Mouse (Mus musculus) v-Abl transformed pro-B cells (cell line): Measurements from ENCODE around the gene Il5.
"Not testable (repeated sequence)": the region's sequence is repeated elsewhere in the genome, so short reads cannot be mapped to it uniquely, and the experiment has no call there.

Experiments used
- in situ Hi-C, 2 experiments: fragments of 400-800 bp; cut with MboI; formaldehyde crosslinking; loops; one replicate each; pipeline ENCODE4 v1.15.1; 2025; ENCODE audit not compliant: unreplicated experiment in 2 of 2

Il5 gene

DNA sequence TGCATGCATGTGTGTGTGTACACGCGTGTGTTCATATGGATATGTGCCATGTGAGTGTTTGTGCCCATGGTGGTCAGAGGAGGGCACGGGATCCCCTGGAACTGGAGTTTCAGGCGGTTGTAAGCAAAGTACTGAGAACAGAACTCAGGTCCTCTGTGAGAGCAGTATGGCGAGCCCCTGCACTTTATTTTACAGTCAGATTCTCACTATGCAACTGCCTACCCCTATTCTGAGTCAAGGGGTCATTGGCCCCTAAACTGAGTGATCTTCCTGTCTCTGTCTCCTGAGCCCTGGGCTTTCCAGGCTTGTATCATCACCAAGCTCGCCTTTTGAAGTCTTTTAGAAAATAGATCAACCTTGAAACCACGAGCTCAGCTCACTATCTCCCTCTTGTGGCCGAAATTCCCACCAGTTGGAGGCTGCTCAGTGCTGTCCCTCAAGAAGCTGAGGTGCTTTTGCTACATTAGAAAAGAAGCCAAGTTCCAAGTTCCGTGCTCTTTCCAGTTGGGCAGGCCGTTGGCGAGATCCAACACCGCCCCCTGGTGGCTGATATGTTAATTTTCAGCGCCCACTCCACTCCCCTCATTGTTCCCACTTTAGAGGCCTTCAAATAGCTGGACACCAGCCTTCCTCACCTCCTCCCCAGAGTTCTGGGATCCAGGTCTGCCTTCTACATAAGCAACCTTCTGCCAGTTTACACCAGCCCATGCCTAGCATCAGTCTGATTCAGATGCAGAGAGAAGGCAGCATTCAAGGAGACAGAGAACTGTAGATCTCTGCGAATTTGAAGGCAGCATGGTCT lies 16.4 kb downstream of the Il5 start:
- in situ Hi-C loops, result loop anchor here (5.0 to 25.0 kb wide), 4 partner anchors 270 to 1312 kb away; partner anchors contain the start of gene Il3 (in 1 of the 2)

DNA sequence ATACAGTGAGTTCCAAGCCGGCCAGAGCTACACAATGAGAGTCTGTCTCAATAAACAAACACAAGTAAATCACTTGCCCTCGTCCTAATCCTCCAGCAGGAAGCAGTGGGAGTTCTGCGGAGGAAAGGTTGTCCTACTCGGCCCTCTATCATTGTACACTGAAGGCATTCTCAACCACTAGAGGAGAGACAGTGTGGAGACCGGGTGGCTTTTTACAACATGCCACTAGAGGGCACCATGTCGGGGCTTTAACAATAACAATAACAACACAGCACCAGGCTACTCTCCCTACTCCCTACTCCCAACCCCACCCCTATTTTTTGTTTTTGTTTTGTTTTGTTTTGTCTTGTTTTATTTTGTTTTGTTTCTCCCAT lies 17.0 kb downstream of the Il5 start:
- in situ Hi-C loops, result loop anchor here (5.0 to 25.0 kb wide), 4 partner anchors 270 to 1313 kb away; partner anchors contain the start of gene Il3 (in 1 of the 2)

DNA sequence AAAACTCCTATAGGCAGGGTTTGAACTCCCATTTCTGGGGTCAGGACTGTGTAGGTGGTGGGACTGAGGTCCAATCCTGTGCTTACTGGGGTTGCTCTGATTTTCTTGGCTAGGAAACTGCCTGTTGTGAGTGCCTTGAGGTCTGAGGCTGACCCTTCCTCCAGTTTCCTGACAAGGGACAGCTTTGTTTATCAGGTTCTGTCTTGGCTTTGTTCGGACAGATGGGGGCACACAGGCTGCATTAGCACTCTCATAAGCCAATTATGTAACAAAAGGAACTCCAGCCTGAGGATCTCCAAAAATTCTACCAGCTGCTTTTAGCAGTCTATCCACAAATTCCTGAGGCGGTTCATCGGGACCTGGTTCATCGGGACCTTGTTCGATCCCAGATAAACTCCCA lies 21.8 kb downstream of the Il5 start:
- in situ Hi-C loops, result loop anchor here (25.0 kb wide), 2 partner anchors 345 to 520 kb away; partner anchors contain the start of gene Il3 (in 1 of the 2)

DNA sequence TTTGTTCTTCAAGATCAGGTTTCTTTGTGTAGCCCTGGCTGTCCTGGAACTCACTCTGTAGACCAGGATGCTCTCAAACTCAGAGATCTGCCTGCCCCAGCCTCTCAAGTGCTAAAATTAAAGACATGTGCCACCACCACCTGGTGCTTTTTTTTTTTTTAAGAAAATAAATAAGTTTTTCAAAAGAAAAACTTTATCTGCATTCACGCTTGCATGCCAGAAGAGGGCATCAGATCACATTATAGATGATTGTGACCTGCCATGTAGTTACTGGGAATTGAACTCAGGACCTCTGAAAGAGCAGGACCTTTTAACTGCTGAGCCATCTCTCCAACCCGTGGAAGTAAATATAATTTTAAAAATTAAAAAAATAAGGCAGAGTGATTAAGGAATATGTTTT lies 24.7 kb downstream of the Il5 start:
- in situ Hi-C loops, result loop anchor here (25.0 kb wide), 2 partner anchors 342 to 517 kb away; partner anchors contain the start of gene Il3 (in 1 of the 2)

- in situ Hi-C loops, result loop anchor here (25.0 kb wide), 2 partner anchors 339 to 514 kb away; partner anchors contain the start of gene Il3 (in 1 of the 2)
Measured at GRCm38 (mm10) chr11:53747985-53748384, 27.4 kb downstream of the Il5 start.

DNA sequence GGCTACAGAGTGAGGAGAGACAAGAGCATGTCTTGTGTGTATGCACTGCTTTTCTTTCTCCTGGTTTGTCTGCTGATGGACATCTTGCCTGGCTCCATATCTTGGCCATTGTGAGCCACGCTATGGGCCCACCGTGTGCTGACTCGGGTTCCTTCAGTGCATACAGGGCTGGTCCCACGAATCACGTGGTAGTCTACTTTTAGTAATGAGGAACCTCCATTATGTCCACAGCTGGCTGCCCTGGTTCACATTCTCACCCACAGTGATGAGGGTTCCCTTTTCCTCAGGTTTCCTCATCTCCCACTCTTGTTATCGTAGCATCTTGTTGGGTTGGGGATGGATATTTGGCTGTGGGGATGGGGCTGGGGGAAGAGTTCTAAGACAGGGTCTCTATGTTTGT lies 28.0 kb downstream of the Il5 start:
- in situ Hi-C loops, result loop anchor here (25.0 kb wide), 2 partner anchors 339 to 514 kb away; partner anchors contain the start of gene Il3 (in 1 of the 2)

DNA sequence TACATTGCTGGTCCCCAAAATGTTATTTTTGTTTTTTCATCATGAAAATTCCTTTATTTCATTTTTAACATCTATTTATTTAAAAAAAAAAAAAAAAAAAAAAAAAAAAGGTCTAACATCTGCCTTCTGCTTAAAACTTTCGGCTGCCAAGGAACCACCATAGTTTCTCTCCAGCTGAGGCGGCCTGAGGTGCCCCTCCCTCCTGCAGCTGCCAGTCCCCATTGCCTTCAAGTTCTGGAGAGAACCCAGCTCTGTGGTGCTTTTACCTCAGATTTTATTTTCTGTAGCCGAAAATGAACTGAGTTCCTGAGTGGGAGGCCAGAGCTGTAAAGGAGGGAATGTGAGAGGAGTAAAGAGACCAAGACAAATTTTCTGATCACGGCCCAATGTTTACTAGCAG lies 28.7 kb downstream of the Il5 start:
- in situ Hi-C loops, result loop anchor here (25.0 kb wide), 2 partner anchors 338 to 513 kb away; partner anchors contain the start of gene Il3 (in 1 of the 2)

DNA sequence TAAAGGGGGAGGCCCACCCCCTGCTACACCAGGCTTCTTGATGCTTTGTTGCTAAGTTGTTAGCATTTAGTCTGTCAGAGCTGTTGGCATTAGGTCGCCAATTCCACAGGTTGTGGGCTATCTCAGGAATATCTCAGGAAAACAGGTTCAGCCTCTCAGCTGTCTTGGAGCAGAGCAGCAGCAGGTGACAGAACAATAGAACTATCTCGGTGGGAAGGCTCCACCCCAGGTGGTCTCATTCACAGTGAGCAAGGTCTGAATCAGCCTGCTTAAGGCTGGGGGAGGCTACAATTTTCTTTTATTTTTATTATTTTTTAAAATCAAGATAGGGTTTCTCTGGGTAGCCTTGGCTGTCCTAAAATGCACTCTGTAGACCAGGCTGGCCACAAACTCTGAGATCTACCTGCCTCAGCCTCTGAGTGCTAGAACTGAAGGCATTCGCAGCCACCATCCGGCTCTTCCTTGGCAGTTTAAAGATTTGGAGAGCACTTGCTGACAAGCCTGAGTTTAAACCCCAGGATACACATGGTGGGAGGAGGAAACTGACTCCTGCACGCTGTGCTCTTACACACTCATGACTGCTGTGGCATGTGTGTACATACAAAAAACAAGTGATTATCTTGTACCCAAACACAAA lies 29.2 kb downstream of the Il5 start:
- in situ Hi-C loops, result loop anchor here (25.0 kb wide), 2 partner anchors 337 to 512 kb away; partner anchors contain the start of gene Il3 (in 1 of the 2)

DNA sequence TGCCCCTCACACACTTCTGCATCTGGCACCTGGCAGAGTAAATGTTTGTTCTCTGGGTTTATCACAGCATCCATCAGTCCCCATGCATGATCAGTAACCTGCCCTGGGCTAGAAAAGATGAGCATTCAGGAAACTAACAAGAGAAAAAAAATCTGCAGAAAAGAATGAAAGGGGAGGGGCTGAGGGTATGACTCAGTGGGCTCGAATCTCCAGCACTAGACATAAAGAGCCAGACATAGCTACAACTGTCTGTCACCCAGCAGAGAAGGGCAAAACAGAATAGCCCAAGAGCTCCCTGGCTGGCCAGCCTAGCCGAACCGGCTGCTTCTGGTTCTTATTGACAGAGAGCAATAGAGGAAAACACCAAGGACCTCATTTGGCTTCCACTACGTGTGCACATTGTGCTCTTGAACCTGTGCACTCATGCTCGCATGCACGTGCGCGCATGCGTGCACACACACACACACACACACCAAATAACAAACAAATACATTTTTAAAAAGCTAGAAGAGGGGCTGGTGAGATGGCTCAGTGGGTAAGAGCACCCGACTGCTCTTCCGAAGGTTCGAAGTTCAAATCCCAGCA lies 34.5 kb downstream of the Il5 start:
- in situ Hi-C loops, result no loop called here

DNA sequence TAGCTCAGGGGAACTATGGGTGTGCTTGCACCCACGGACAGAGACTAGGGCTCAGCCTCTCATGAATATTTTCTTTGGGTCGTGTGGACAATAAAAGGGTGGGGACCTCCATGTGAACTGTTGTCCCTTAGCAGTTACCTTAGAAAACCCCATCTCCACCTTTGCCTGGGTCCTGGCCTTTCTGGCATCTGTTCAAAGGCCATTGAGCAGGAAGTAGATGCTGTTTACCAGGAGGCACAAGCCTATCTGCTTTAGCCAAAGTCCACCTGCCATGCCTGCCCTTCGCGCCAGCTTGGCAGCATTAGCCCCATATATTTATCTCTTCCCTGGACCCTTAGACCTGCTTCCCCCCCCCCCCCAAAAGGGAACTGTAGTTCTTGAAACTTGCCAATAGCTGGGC lies 37.0 kb downstream of the Il5 start:
- in situ Hi-C loops, result no loop called here

GRCm38 (mm10) chr11:53758033-53758432 lies 37.4 kb downstream of the Il5 start:
- in situ Hi-C loops, result not testable (repeated sequence)

DNA sequence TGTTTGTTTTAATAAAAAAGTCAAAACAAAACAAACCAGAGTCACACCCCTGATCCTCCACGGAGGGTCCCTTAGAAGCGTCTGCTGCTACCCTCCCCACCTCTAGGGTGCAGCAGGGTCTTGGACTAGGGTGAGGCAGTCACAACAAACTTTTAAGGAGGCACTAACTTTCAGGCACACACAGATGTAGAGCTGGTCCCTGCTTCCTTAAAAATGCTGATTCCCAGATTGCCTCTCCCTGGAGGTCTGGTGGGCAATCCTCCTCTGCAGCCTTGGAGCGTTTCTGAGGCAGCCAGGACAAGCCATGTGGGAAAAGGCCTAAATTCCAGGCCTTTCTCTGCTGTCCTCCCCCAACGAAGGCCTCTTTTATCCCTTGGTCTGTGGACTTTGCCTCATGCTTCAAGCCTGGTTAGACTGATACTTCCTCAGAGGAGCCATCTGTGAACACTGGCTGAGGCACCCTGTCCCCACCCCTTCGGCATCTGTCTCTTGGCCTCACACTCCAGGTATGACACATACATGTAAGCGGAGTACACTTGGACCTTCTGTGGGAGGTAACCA lies 38.3 kb downstream of the Il5 start:
- in situ Hi-C loops, result no loop called here

GRCm38 (mm10) chr11:53759545-53760406 lies 39.2 kb downstream of the Il5 start:
- in situ Hi-C loops, result loop anchor here (5.0 kb wide), 3 partner anchors 38 to 93 kb away; no protein-coding TSS in a partner anchor

DNA sequence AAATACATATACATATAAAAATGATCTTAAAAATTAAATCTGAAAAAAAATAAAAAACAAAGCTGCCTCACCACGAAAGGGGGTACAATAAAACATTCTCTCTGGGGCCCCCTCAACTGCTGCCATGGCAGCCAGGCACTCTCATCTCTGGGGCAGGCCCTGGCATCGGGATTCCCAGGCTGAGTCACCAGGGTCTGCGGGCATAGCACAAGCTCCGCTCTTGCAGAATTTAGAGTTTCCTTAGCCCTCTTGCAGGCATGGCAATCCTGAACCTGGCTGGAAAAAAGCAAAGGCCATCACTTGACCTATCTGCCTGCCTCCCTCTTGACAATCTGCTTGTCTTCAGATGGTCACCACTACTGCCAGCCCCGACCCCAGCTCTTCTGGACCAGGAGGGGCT lies 40.7 kb downstream of the Il5 start:
- in situ Hi-C loops, result loop anchor here (5.0 kb wide), 3 partner anchors 36 to 91 kb away; no protein-coding TSS in a partner anchor

GRCm38 (mm10) chr11:53761822-53762221 lies 41.2 kb downstream of the Il5 start:
- in situ Hi-C loops, result loop anchor here (5.0 kb wide), 3 partner anchors 35 to 90 kb away; no protein-coding TSS in a partner anchor

DNA sequence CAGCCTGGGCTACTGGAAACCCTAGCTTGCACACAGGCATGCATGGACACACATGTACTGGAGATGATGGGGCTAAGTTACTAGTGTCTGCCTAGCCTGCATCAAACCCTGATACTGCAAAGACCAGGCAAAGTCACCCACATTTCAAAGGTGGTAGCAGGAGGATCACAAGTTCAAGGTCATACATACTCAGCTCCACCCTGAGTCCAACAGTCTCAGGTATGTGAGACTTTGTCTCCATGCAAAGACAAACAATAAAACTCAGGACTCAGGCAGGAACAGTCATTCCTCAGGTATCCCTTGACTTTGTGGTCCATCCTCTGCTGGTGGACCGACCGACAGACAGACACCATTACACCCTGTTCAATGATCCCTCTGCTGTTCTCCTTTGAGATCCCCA lies 41.8 kb downstream of the Il5 start:
- in situ Hi-C loops, result loop anchor here (5.0 kb wide), 3 partner anchors 35 to 90 kb away; no protein-coding TSS in a partner anchor

GRCm38 (mm10) chr11:53762827-53763495 lies 42.4 kb downstream of the Il5 start:
- in situ Hi-C loops, result loop anchor here (5.0 kb wide), 3 partner anchors 34 to 89 kb away; no protein-coding TSS in a partner anchor

DNA sequence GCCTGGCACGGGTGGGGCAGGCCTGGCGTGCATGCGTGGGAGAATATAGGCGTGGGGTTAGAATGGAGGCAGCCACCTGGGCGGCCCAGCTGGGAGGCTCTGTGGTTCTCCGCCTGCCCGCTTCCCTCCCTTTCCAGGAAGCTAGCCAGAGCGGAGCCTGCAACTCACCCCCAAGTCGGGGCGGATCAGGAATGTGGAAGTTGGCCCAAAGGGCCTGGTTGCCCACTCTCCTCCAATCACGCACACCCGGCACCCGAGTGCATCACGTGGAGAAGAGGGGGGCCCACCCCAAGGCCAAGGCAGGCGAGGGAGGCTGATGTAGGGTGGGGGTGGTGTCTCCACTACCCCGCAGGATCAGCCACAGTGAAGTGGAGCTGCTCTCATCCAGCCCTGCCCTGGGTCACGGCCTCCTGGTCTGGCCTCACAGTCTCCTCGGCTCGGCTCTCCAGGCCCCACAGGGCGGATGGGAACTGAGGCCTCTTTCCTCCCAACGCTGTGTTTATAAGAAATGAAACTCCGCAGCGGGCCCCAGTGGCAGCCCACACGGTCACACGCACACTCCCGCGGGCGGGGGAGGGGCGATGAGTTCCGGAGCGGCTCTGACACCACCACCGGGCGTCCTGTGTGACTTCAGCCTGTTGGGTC lies 43.0 kb downstream of the Il5 start:
- in situ Hi-C loops, result loop anchor here (5.0 kb wide), 3 partner anchors 34 to 89 kb away; no protein-coding TSS in a partner anchor
